Mouse (Mus musculus): Measurements from ENCODE around the gene Ifitm3. TPM values are rescaled to one million over a fixed set of nuclear protein-coding genes. Genes with fewer than 3 reads are reported as not detected.
"Not testable (repeated sequence)": the region's sequence is repeated elsewhere in the genome, so short reads cannot be mapped to it uniquely, and the experiment has no call there.

Ifitm3 gene
- polyA plus RNA-seq, 1 experiment from 2014 or later, result 54.0 TPM

DNA sequence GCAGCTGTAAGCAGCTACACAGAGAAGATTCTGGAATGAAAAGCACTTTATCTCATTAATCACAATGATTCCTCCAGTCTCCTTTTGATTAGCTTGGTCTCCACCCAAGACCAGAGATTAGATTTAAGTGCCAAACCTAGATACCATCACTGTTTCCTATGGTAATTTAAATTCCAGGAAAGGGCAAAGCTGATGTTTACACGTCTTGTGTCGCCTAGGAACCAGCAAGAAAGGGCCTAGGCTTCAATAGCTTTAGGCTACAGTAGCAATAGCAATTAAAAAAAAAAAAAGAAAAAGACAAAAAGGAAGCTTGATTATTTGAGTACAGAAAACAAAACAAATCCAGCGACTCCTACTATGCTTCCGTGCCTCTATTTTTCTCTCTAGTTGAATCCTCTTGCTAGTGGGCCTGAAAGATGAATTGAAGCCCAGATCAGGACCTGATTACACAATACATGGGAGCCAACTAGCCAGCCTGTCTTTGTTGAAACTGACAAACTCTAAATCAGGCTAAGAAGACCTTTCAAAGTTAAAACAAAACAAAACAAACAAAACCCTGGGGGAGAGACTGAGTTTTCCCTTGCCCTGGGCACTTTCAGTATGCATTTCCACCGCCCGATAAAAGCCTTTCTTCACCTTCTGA is 15.6 kb upstream of the Ifitm3 start:
- WGBS, result 59% methylated on average over 6 of the region's 6 CpGs
- no peak for DNase-seq (ENCODE audit: low spot score)
- Histone ChIP-seq H3K27ac (no peak overlapping the region), H3K4me3 (no peak overlapping the region), H3K4me1 (peaks cover 8% of the 10 kb centered on the region), H3K9me3 (replicated peaks) (no peaks in the 10 kb centered on the region), H3K36me3 (no peaks in the 10 kb centered on the region), H3K27me3 (ENCODE audit: low read depth, poor library complexity, severe bottlenecking) (no peaks in the 10 kb centered on the region)

DNA sequence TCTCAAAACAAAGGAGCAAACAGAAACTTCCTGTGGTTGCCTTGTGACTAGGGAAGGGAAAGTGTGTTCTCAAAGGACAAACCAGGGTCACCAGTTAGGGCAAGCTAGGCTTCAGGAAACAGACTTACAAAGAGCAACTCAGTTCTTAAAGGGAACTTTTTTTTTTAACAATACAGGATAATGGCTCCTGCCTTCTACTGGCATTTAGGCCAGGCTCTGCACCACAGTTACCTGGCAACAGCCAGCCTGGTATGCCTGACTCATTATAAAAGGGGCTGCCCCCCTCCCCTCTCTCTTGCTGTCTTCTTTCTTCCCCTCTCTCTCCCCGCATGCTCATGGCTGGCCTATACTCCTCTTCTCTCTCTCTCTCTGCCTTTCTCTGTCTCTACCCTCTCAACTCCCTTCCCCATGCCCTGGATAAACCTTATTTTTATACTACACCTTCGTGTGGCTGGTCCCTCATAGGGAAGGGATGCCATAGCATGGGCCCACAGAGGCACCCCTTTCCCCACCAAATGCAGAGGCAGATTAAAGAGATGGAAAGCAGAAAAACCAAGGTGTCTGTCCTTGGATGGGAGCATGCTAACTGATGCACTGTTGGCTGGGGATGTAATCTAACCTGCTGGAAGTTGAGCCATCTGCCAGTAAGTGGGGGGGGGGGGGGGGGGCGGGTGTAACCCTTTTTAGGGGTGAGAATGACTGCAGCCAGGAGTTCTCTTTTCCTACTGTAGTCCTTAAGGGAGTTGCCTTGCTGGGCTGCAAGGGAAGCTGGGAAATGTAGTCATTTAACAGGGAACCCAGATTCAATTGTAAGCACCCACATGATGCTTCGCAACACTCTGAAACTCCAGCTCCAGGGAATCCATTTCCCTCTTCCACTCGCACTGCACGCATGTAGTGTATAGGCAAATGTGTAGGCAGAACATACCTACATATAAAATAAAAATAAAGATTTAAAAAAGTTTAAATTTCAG is 14.6 kb upstream of the Ifitm3 start:
- H3K9me3 ChIP-seq (replicated peaks), result no peaks in the 10 kb centered on the region
- WGBS, result 42% methylated on average over 6 of the region's 6 CpGs
- no peaks in the 10 kb centered on the region for H3K27me3 ChIP-seq (ENCODE audit: low read depth, poor library complexity, severe bottlenecking)
- peak overlapping the region; percentile 10; the same call in 1 of the 2 replicates for H3K27ac ChIP-seq
- H3K4me1 ChIP-seq, result peaks cover 8% of the 10 kb centered on the region
- no peak overlapping the region for H3K4me3 ChIP-seq
- no peak for DNase-seq (ENCODE audit: low spot score)
- no peaks in the 10 kb centered on the region for H3K36me3 ChIP-seq

DNA sequence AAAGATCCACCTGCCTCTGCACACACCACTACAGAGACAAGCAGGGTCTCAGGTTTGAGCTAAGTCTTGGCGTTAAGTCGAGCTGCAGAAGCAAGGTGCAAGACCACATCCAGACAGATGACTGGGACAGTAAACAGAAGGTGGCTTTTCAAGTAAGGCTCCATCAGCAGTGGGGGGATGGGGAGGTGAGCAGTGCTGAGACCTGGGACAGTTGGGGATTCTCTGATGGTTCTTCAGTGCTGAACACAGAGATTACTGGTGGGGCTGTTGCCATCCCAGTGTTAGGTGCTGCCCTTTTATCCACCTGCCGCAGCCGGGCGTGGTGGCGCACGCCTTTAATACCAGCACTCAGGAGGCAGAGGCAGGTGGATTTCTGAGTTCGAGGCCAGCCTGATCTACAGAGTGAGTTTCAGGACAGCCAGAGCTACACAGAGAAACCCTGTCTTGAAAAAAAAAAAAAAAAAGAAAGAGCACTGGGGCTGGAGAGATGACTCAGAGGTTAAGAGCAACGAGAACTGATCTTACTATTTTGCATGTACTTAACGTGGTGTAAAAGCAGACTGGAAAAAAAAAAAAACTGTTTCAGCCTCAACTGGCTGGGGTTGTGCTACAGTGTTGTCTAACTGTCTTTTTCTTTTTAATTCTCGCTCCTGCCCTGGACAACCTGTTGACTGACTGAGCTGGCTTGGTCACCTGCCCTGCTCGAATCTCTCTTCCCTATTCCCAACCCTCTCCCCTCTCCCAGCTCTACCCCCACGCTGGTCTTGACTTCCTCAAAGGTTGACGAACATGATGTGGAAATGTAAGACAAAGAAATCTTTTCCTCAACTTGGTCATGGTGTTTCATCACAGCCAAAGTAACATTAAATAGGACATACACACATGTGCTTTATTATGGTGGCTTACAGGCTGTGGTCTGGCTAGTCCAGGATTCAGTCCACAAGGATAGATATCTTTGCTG is 11.2 kb upstream of the Ifitm3 start:
- 85% methylated on average over 14 of the region's 14 CpGs for WGBS

DNA sequence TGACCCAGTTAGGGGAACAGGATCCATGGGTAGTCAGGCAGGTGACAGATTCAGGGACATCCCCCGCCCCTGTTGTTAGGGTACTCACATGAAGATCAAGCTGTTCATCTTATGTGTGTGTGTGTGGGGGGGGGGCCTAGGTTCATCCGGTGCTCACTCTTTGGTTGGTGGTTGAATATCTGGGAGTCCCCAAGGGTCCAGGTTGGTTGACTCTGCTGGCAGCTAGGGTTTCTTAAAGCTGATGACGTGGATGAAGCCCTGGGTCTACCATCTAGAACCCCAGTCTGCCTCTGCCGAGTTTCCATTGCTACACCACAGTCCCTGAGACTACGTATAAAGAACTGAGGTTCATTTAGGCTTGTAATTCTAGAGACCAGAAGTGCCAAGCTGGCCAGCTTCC is 8.5 kb upstream of the Ifitm3 start:
- no peaks in the 10 kb centered on the region for H3K27me3 ChIP-seq (ENCODE audit: low read depth, poor library complexity, severe bottlenecking)
- WGBS, result 93% methylated on average over 5 of the region's 5 CpGs
- DNase-seq (ENCODE audit: low spot score), result no peak
- no peak overlapping the region for H3K27ac ChIP-seq
- H3K4me3 ChIP-seq, result no peak overlapping the region
- no peaks in the 10 kb centered on the region for H3K9me3 ChIP-seq (replicated peaks)
- H3K36me3 ChIP-seq, result no peaks in the 10 kb centered on the region
- no peaks in the 10 kb centered on the region for H3K4me1 ChIP-seq

More for the DNA sequence above, 11.2 kb upstream of the Ifitm3 start:
- Histone ChIP-seq H3K27ac (no peak overlapping the region), H3K36me3 (no peaks in the 10 kb centered on the region), H3K27me3 (ENCODE audit: low read depth, poor library complexity, severe bottlenecking) (no peaks in the 10 kb centered on the region), H3K9me3 (replicated peaks) (no peaks in the 10 kb centered on the region), H3K4me1 (peaks cover 8% of the 10 kb centered on the region), H3K4me3 (no peak overlapping the region)
- DNase-seq (ENCODE audit: low spot score), result no peak

DNA sequence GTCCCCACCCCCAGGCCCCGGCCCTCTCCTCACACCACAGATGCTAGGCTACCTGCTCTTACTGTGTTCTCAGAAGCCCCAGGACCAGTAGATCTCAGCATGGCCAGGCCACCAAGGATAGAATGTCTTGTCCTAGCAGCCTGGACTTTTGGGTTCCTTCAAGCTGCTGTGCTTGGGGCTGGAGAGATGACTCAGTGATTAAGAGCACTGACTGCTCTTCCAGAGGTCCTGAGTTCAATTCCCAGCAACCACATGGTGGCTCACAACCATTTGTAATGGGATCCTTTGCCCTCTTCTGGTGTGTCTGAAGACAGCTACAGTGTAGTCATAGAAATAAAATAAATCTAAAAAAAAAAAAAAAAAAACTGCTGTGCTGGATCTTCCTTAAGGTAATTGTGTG is 7.3 kb upstream of the Ifitm3 start, which contains the start of gene Ifitm6:
Gene Ifitm6 (minus strand): TSS at position 101 of the 400 bp plus-strand sequence.
- not testable (repeated sequence) for H3K27ac ChIP-seq; H3K9me3 ChIP-seq (replicated peaks); H3K36me3 ChIP-seq; H3K4me3 ChIP-seq; H3K4me1 ChIP-seq; H3K27me3 ChIP-seq (ENCODE audit: low read depth, poor library complexity, severe bottlenecking); DNase-seq (ENCODE audit: low spot score)
- 93% methylated on average over 1 of the region's 1 CpGs for WGBS

DNA sequence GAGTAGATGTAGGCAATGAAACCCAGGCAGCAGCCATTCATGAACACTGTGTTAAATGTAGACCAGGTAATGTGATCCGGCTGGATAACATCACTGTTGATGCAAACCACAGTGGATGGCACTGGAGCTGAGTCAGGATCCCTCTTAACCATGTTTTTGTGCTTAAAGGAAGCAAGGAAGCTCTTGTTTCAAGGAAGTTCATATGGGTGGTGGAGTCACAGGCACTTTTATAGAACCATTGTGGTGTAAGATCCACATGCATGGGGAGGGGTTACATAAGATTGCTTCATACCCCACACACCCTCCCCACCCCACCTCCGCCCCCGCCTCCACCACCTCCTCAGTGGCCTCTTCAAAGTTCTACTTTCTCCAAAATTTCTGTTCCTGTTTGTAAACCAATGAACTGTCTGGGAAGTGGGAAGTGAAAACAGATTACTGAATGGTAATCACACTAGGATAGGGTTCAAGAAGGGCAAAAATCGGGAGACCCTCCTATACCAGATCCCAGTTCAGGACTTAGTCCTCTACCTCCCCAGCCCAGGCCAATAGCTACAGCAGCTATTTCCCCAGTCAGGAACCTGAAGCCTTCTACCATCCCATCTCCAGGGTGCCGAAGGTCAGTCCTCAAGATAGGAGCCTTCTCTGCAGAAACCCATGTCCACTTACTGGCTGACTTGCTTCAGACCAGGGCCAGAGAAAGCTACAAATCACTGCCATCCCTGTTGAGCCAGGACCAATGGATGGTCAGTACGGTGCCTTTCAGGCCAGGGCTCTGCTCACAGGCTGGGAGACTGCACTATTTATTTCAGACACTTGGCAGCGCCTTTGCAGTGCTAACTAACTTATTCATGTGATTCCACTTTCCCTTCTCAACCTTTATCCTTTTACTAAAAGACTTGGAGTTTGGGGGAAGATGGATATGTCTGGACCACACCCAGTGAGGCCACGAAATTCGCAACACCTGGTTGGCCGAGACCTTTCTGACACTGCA is 6.4 kb upstream of the Ifitm3 start:
- no peaks in the 10 kb centered on the region for H3K27me3 ChIP-seq (ENCODE audit: low read depth, poor library complexity, severe bottlenecking)
- no peak for DNase-seq (ENCODE audit: low spot score)
- H3K4me3 ChIP-seq, result no peak overlapping the region
- no peaks in the 10 kb centered on the region for H3K4me1 ChIP-seq
- no peaks in the 10 kb centered on the region for H3K36me3 ChIP-seq
- no peaks in the 10 kb centered on the region for H3K9me3 ChIP-seq (replicated peaks)
- 89% methylated on average over 10 of the region's 10 CpGs for WGBS
- no peak overlapping the region for H3K27ac ChIP-seq

DNA sequence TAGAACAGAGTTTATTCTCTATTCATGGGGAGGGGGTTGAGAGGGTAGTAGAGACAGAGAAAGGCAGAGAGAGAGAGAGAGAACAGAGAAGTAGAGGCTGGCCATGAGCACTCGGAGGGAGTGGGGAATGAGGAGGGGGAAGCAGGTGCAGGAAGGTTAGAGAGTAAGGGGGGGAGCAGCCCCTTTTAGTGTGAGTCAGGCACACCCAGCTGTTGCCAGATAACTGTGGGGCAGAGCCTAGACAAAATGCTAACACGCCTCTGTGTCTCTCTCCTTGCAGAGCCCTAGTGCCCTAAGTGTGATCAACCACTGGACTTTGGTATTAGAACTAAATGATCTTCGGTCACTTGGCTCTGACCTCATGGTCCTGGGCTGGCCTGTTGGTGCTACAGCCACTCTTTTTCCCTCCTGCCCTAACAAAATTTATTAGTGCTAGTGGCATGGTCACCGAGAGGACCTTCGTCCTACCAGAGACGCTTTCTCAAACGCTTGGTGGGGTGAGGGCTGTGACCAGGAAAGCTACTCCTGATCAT is 734 bp upstream of the Ifitm3 start:
- no peak for DNase-seq (ENCODE audit: low spot score)
- Histone ChIP-seq H3K27ac (peak overlapping the region; percentile 84), H3K27me3 (ENCODE audit: low read depth, poor library complexity, severe bottlenecking) (no peaks in the 10 kb centered on the region), H3K4me3 (peak overlapping the region; percentile 53; the same call in 1 of the 2 replicates), H3K9me3 (replicated peaks) (no peaks in the 10 kb centered on the region), H3K4me1 (peaks cover 35% of the 10 kb centered on the region), H3K36me3 (no peaks in the 10 kb centered on the region)
- 81% methylated on average over 7 of the region's 7 CpGs for WGBS

DNA sequence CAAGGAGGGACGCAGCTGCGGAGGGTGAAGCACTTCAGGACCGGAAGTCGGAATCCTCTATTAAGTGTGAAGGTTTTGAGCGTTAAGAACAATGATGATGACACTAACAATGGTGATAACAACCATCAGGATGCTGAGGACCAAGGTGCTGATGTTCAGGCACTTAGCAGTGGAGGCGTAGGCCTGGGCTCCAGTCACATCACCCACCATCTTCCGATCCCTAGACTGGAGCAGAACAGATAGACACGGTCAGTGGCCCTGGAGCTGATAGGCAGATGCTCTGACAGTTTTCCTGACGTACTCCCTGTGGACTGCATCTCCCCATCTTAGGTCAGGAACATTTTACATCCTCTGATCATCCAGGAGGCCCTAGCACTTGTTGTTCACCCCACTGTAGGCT is 905 bp downstream of the Ifitm3 start:
- Histone ChIP-seq H3K27me3 (ENCODE audit: low read depth, poor library complexity, severe bottlenecking) (no peaks in the 10 kb centered on the region), H3K36me3 (no peaks in the 10 kb centered on the region), H3K4me3 (peak overlapping the region; percentile 53), H3K4me1 (peaks cover 35% of the 10 kb centered on the region), H3K27ac (peak overlapping the region; percentile 84), H3K9me3 (replicated peaks) (no peaks in the 10 kb centered on the region)
- WGBS, result 87% methylated on average over 9 of the region's 9 CpGs
- DNase-seq (ENCODE audit: low spot score), result no peak

DNA sequence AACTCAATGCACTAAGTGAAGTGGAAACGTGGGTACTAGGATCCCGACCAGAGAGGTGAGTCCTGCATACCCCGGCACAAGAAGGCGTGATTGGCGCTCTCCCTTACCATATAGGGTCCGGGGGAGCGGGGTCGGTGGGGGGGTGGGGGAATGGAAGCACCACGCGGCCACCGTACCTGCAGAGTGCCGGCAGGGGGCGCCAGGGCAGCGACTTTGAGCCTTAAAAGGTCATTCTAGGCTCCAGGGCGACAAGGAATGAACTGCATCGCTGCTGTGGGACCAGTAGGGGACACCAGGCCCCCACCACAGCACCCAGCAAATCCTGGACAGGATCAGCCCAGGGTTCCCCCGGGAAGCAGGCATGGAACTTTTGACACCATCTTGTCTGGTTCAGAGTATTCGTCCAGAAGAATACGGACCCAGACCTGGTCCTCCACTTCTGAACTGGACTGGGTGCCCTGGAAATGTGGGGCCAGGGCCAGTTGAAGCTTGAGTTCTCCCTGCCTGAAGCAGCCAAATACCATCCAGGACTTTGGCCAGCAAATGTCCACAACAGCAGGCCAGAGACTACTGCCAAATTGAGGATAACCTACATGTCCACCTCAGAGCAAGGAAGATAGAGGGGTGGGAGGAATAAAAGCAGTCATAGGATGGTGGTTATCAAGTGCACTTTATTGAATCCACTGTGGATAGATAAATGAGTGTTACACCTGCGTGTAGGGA is 1.5 kb downstream of the Ifitm3 start:
- Histone ChIP-seq H3K9me3 (replicated peaks) (no peaks in the 10 kb centered on the region), H3K4me1 (peaks cover 35% of the 10 kb centered on the region), H3K27me3 (ENCODE audit: low read depth, poor library complexity, severe bottlenecking) (no peaks in the 10 kb centered on the region), H3K4me3 (peak overlapping the region; percentile 35), H3K36me3 (no peaks in the 10 kb centered on the region), H3K27ac (peak overlapping the region; percentile 56)
- WGBS, result 8% methylated on average over 20 of the region's 20 CpGs
- DNase-seq (ENCODE audit: low spot score), result peak; percentile 92

DNA sequence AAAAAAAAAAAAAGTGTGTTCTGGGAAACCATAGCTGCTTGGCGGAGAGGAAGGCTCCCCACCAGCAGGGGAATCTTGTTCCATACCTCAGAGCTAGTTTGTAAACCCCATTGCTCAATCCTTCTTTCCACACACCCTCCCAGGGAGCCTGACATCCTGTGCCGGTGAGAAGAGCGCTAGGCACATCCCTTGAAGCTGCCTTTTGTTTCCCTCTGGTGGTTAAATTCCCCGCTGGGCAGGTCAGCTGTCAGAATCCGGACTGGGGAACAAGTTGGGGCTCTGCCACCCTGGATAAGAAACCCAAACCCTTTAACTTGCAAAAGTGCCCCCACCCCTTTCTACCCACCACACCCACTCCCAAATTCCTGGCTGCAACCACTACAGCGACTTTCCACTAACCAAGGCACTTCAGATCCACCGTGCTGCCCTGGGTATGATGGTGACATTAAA is 2.2 kb downstream of the Ifitm3 start:
- peak overlapping the region; percentile 35 for H3K4me3 ChIP-seq
- 5% methylated on average over 7 of the region's 7 CpGs for WGBS
- H3K9me3 ChIP-seq (replicated peaks), result no peaks in the 10 kb centered on the region
- H3K27ac ChIP-seq, result peak overlapping the region; percentile 56; the same call in 1 of the 2 replicates
- peaks cover 35% of the 10 kb centered on the region for H3K4me1 ChIP-seq
- H3K36me3 ChIP-seq, result no peaks in the 10 kb centered on the region
- no peaks in the 10 kb centered on the region for H3K27me3 ChIP-seq (ENCODE audit: low read depth, poor library complexity, severe bottlenecking)
- DNase-seq (ENCODE audit: low spot score), result no peak

DNA sequence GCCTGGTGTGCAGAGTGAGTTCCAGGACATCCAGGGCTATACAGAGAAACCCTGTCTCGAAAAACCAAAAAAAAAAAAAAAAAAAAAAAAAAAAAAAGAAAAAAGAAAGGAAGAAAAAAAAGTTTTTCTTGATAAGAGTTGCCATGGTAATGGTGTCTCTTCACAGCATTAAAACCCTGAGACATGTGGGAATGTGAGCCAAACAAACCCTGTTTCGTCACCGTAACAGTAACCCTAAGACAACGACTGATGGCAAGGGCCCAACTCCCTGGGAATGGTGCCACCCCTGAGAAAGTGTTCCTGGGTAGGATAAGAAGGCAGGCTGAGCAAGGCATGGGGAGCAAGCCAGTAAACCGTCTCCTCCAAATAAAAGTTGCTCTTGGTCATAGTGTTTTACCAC is 3.7 kb downstream of the Ifitm3 start:
- 91% methylated on average over 5 of the region's 5 CpGs for WGBS
- no peak for DNase-seq (ENCODE audit: low spot score)

More for the DNA sequence above, 3.7 kb downstream of the Ifitm3 start:
- H3K27me3 ChIP-seq (ENCODE audit: low read depth, poor library complexity, severe bottlenecking), result no peaks in the 10 kb centered on the region
- peaks cover 35% of the 10 kb centered on the region for H3K4me1 ChIP-seq
- H3K4me3 ChIP-seq, result no peak overlapping the region
- H3K36me3 ChIP-seq, result no peaks in the 10 kb centered on the region
- no peaks in the 10 kb centered on the region for H3K9me3 ChIP-seq (replicated peaks)
- H3K27ac ChIP-seq, result no peak overlapping the region
